Mouse (Mus musculus) heart, embryonic 10.5 days (tissue): ENCODE data around the gene Psmg1. TPM values are rescaled to one million over a fixed set of nuclear protein-coding genes. Genes with fewer than 3 reads are reported as not detected.

Experiments
- DNase-seq: peaks from one replicate; pipeline ENCODE4 v3.0.0-alpha.2; 2017; ENCODE audit warnings: low spot score
- H3K27ac ChIP-seq: fragments of 300-500 bp; sonication (generic); 2 replicates; pipeline ENCODE4 v1.5.1; 2016; ENCODE audit warnings: mild to moderate bottlenecking
- H3K27me3 ChIP-seq: fragments of 300-500 bp; sonication (generic); 2 replicates; pipeline ENCODE4 v1.6.1; 2016; ENCODE audit warnings: mild to moderate bottlenecking; ENCODE audit not compliant: poor library complexity, insufficient read depth, severe bottlenecking
- H3K36me3 ChIP-seq: fragments of 300-500 bp; sonication (generic); 2 replicates; pipeline ENCODE4 v1.6.1; 2016; ENCODE audit warnings: mild to moderate bottlenecking, moderate library complexity
- H3K4me1 ChIP-seq: fragments of 300-500 bp; sonication (generic); 2 replicates; pipeline ENCODE4 v1.6.1; 2016; ENCODE audit warnings: mild to moderate bottlenecking
- H3K4me3 ChIP-seq: fragments of 300-500 bp; sonication (generic); 2 replicates; pipeline ENCODE4 v1.5.1; 2016; ENCODE audit warnings: mild to moderate bottlenecking, moderate library complexity
- H3K9me3 ChIP-seq: fragments of 300-500 bp; sonication (generic); 2 replicates; pipeline ENCODE4 v1.6.1; 2016; ENCODE audit warnings: mild to moderate bottlenecking, moderate library complexity
- WGBS: fragments of 180-500 bp; shearing (Covaris S2); methylation state at CpG from one replicate; pipeline ENCODE4 v1.1.7; 2016; 5-methylcytosine and 5-hydroxymethylcytosine counted together
- microRNA-seq: library from miRNA; unstranded; fragments of <30 nt; microRNA quantifications from one replicate; pipeline ENCODE4, GENCODE M21; 2017
- polyA plus RNA-seq: library from polyadenylated mRNA; unstranded; fragments of >200 nt; fragmentation: Nextera tagmentation; extraction: Ambion mirVana; gene quantifications from 2 replicates; pipeline ENCODE4 v1.2.1, GENCODE M21; 2016

Psmg1 gene
- polyA plus RNA-seq, 1 experiment from 2014 or later = 122 TPM

DNA sequence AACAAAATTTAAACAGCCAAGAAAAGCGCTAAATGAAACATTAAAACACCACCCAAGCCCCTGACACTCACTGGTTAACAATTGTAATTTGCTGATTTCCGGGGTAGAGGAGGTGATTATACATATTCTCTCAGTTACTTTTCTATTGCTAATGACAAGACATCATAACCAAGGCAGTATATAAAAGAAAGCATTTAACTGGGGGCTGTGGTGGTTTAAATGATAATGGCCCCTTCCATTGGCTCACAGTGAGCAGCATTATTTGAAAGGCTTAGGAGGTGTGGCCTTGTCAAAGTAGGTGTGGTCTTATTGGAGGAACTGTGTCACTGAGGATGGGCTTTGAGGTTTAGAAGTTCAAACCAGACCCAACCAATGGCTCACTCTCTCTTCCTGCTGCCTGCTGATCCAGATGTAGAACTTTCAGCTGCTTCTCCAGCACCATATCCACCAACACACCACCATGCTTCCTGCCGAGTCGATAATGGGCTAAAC, 37.6 kb downstream of the Psmg1 start:
- no peak for DNase-seq
- Histone ChIP-seq H3K4me1 (no peaks in the 10 kb centered on the region), H3K27ac (no peak overlapping the region), H3K4me3 (no peak overlapping the region), H3K9me3 (no peaks in the 10 kb centered on the region), H3K27me3 (peaks cover 6% of the 10 kb centered on the region; the same call in 1 of the 2 replicates), H3K36me3 (no peaks in the 10 kb centered on the region)
- 87% methylated on average over 4 of the region's 4 CpGs for WGBS

GRCm38 (mm10) chr16:95951471-95951870, 39.3 kb downstream of the Psmg1 start:
- 85% methylated on average over 2 of the region's 2 CpGs for WGBS
- Histone ChIP-seq H3K27ac (no peak overlapping the region), H3K27me3 (peaks cover 8% of the 10 kb centered on the region; the same call in 1 of the 2 replicates), H3K4me1 (no peaks in the 10 kb centered on the region), H3K36me3 (no peaks in the 10 kb centered on the region), H3K9me3 (no peaks in the 10 kb centered on the region), H3K4me3 (no peak overlapping the region)
- DNase-seq = no peak

- peak; percentile 79 for DNase-seq
- no peaks in the 10 kb centered on the region for H3K36me3 ChIP-seq
- peaks cover 3% of the 10 kb centered on the region; the same call in 1 of the 2 replicates for H3K4me1 ChIP-seq
- H3K4me3 ChIP-seq = no peak overlapping the region
- 31% methylated on average over 20 of the region's 20 CpGs for WGBS
- H3K9me3 ChIP-seq = no peaks in the 10 kb centered on the region
- H3K27ac ChIP-seq = no peak overlapping the region
- H3K27me3 ChIP-seq = peaks cover 10% of the 10 kb centered on the region; the same call in 1 of the 2 replicates
These were observed 45.1 kb downstream of the Psmg1 start for GRCm38 (mm10) chr16:95945389-95946311.

GRCm38 (mm10) chr16:95943186-95943585, 47.6 kb downstream of the Psmg1 start:
- no peak for DNase-seq
- Histone ChIP-seq H3K36me3 (no peaks in the 10 kb centered on the region), H3K27ac (no peak overlapping the region), H3K4me1 (peaks cover 3% of the 10 kb centered on the region; the same call in 1 of the 2 replicates), H3K4me3 (no peak overlapping the region), H3K27me3 (peaks cover 4% of the 10 kb centered on the region; the same call in 1 of the 2 replicates), H3K9me3 (no peaks in the 10 kb centered on the region)
- 70% methylated on average over 6 of the region's 6 CpGs for WGBS

DNA sequence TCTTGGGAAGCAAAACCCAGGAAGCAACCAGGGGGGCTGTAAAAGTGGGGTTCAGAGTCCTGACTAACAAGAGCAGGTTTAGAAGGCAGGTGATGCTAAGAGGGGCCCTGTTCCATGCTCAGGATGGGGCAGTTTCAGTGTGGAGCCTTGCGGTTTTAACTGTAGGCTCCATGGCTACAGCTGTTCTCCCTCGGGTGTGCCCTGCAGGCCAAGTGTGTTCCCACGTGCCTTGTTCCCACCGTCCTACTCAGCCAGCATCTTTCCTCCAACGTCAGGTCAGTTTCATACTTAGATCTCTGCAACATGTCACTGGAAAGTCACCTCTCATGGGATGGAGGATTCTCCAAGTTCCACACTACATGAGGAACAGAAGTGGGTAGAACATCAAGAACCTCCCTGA, 49.2 kb downstream of the Psmg1 start:
- peaks cover 3% of the 10 kb centered on the region; the same call in 1 of the 2 replicates for H3K27me3 ChIP-seq
- H3K27ac ChIP-seq = no peak overlapping the region
- WGBS = 87% methylated on average over 5 of the region's 5 CpGs
- H3K9me3 ChIP-seq = peaks cover 10% of the 10 kb centered on the region; the same call in 1 of the 2 replicates
- no peak overlapping the region for H3K4me3 ChIP-seq
- no peak for DNase-seq
- peaks cover 3% of the 10 kb centered on the region; the same call in 1 of the 2 replicates for H3K4me1 ChIP-seq
- no peaks in the 10 kb centered on the region for H3K36me3 ChIP-seq

DNA sequence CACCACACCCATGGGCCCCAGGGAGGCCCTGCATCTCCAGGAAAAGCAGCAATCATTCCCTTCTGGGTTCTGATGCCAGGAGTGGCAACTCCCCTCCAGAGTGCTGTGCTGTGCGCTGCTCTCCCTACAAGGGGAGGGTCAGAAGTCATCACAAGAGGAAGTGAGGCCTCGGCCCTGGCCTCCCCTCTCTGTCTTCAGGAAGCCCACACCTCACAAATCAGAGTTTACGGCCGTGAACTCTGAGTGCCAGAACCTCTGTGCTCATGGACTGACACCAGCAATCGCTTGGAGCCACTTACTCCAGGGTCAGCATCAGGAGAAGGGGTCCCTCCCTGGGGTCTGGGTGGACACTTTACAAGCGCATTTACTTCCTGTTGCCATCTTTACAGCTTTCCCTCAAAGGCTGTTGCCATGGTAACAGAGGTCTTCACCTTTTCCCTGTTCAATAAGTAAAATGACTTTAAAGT, 55.2 kb downstream of the Psmg1 start:
- DNase-seq = no peak
- 42% methylated on average over 6 of the region's 6 CpGs for WGBS
- H3K4me3 ChIP-seq = no peak overlapping the region
- H3K27me3 ChIP-seq = no peaks in the 10 kb centered on the region
- H3K9me3 ChIP-seq = peaks cover 10% of the 10 kb centered on the region; the same call in 1 of the 2 replicates
- H3K36me3 ChIP-seq = no peaks in the 10 kb centered on the region
- H3K27ac ChIP-seq = no peak overlapping the region
- H3K4me1 ChIP-seq = 0 out of 2 replicates have a peak, but pooled peaks cover 7% of the 10 kb centered on the region

DNA sequence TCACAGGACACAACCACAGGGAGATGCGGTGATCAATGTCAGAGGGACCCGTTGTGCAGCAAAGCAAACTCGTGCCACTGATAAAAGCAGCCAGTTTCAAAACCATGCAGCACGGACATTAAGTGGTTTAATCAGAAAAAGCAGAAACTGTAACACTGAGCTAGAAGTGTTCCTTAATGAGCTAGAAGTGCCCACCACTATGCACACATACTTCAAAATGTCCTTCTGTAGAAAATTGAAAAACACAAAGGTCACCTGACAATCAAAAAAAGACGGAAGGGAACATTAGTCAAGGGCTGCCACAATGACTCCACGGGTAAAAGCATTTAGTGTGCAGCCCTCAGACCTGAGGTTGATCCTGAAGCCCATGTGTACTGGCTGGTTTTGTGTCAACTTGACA, 57.9 kb downstream of the Psmg1 start:
- 81% methylated on average over 6 of the region's 6 CpGs for WGBS
- H3K4me3 ChIP-seq = no peak overlapping the region
- no peak for DNase-seq
- H3K4me1 ChIP-seq = peaks cover 22% of the 10 kb centered on the region
- H3K36me3 ChIP-seq = no peaks in the 10 kb centered on the region
- no peaks in the 10 kb centered on the region for H3K27me3 ChIP-seq
- no peak overlapping the region for H3K27ac ChIP-seq
- H3K9me3 ChIP-seq = peaks cover 8% of the 10 kb centered on the region; the same call in 1 of the 2 replicates

GRCm38 (mm10) chr16:95931509-95931908, 59.3 kb downstream of the Psmg1 start:
- WGBS = 89% methylated on average over 12 of the region's 12 CpGs
- H3K9me3 ChIP-seq = no peaks in the 10 kb centered on the region
- H3K4me1 ChIP-seq = peaks cover 22% of the 10 kb centered on the region

More at GRCm38 (mm10) chr16:95931509-95931908, 59.3 kb downstream of the Psmg1 start:
- Histone ChIP-seq H3K27ac (no peak overlapping the region), H3K4me3 (no peak overlapping the region), H3K27me3 (no peaks in the 10 kb centered on the region), H3K36me3 (no peaks in the 10 kb centered on the region)
- DNase-seq = no peak

Small RNAs within 50 kb of the gene (microRNA-seq; reads per million reads assigned to microRNA genes)
- not detected for gene Gm27833

Other genes starting within 250 kb of the Psmg1 start
- gene Brwd1, start 91.6 kb upstream of the Psmg1 start, polyA plus RNA-seq = 89.2 and 93.6 TPM in 2 replicates
- gene Hmgn1, start 136.8 kb upstream of the Psmg1 start, polyA plus RNA-seq = 554 and 714 TPM in 2 replicates
- 94.3 and 111 TPM in 2 replicates for gene Wrb, start 154.4 kb upstream of the Psmg1 start, polyA plus RNA-seq
- 1.3 TPM in 2 replicates for gene Lca5l, start 201.3 kb upstream of the Psmg1 start, polyA plus RNA-seq
- gene Sh3bgr, start 209.5 kb upstream of the Psmg1 start, polyA plus RNA-seq = 465 and 713 TPM in 2 replicates
- gene B3galt5, start 244.8 kb upstream of the Psmg1 start, polyA plus RNA-seq = 0.04 TPM in 1 of 2 replicates, not detected in the other